Mouse (Mus musculus) right cerebral cortex, postnatal 14 days (tissue): ENCODE data around the gene Ormdl1.
"Not testable (repeated sequence)": the region's sequence is repeated elsewhere in the genome, so short reads cannot be mapped to it uniquely, and the experiment has no call there.

ENCODE experiments used
- DNase-seq: peaks from one replicate; pipeline ENCODE4 v3.0.0; 2022

The Ormdl1 gene

GRCm38 (mm10) chr1:53296581-53297383 is at the start of gene Ormdl1, which contains the start of the genes Pms1 and Gm28778:
Ormdl1 (plus strand) TSS chr1:53297095.
Pms1 (minus strand) TSS chr1:53297018.
Gm28778 (plus strand) TSS chr1:53297111.
- DNase-seq, result peak; percentile 93

GRCm38 (mm10) chr1:53264958-53265612 is 31.8 kb upstream of the Ormdl1 start:
- DNase-seq, result not testable (repeated sequence)

- DNase-seq, result no peak
Measured at GRCm38 (mm10) chr1:53269901-53270300, 27.0 kb upstream of the Ormdl1 start.

- peak; percentile 44 for DNase-seq
Measured at GRCm38 (mm10) chr1:53272646-53273045, 24.2 kb upstream of the Ormdl1 start.

- DNase-seq, result no peak
Measured at GRCm38 (mm10) chr1:53291197-53291596, 5.7 kb upstream of the Ormdl1 start.

- DNase-seq, result no peak
Measured at GRCm38 (mm10) chr1:53300506-53300905, 3.6 kb downstream of the Ormdl1 start.

- DNase-seq, result peak; percentile 85
Measured at GRCm38 (mm10) chr1:53312989-53313967, 16.4 kb downstream of the Ormdl1 start, which contains the start of gene Osgepl1. Osgepl1 (plus strand) TSS chr1:53313624.

GRCm38 (mm10) chr1:53321662-53322344 is 24.9 kb downstream of the Ormdl1 start:
- no peak for DNase-seq

- no peak for DNase-seq
Measured at GRCm38 (mm10) chr1:53323254-53323653, 26.4 kb downstream of the Ormdl1 start.

GRCm38 (mm10) chr1:53324277-53324676 is 27.4 kb downstream of the Ormdl1 start:
- no peak for DNase-seq

GRCm38 (mm10) chr1:53324827-53325494 is 28.1 kb downstream of the Ormdl1 start:
- no peak for DNase-seq

- DNase-seq, result not testable (repeated sequence)
Measured at GRCm38 (mm10) chr1:53333527-53333926, 36.6 kb downstream of the Ormdl1 start.

GRCm38 (mm10) chr1:53335465-53335864 is 38.6 kb downstream of the Ormdl1 start:
- DNase-seq, result no peak

- not testable (repeated sequence) for DNase-seq
Measured at GRCm38 (mm10) chr1:53337403-53337802, 40.5 kb downstream of the Ormdl1 start.

GRCm38 (mm10) chr1:53341071-53341470 is 44.2 kb downstream of the Ormdl1 start:
- DNase-seq, result no peak

GRCm38 (mm10) chr1:53352327-53353261 is 55.7 kb downstream of the Ormdl1 start, which contains the start of the genes Asdurf, Gm28551 and Asnsd1:
Asdurf (minus strand) TSS chr1:53352619.
Gm28551 (minus strand) TSS chr1:53352667.
Asnsd1 (minus strand) TSS chr1:53352752.
- DNase-seq, result peak; percentile 94

- no peak for DNase-seq
Measured at GRCm38 (mm10) chr1:53358988-53359387, 62.1 kb downstream of the Ormdl1 start.
